Mouse (Mus musculus) layer of hippocampus, postnatal 36 days (tissue): ENCODE measurements at regions not wholly inside any gene's neighbourhood (a gene's known extent, or its start where the extent isn't known, plus 50 kb on each side); places are given as distances from the start of the nearest gene placed in this dataset.

Experiments
- DNase-seq, 2 experiments: peaks; one replicate each; pipeline ENCODE4 v3.0.0; 2022

GRCm38 (mm10) chr10:46454442-46454841 lies 876.8 kb downstream of the Hace1 start:
- no peak for DNase-seq

- DNase-seq: peak in 1 of 2 experiments; percentile 7
Measured at GRCm38 (mm10) chr10:46458686-46459085, 881.1 kb downstream of the Hace1 start.

- no peak for DNase-seq
Measured at GRCm38 (mm10) chr10:46483656-46484055, 906.0 kb downstream of the Hace1 start.
